Mouse (Mus musculus): ENCODE measurements around the gene 2010111I01Rik.

DNA sequence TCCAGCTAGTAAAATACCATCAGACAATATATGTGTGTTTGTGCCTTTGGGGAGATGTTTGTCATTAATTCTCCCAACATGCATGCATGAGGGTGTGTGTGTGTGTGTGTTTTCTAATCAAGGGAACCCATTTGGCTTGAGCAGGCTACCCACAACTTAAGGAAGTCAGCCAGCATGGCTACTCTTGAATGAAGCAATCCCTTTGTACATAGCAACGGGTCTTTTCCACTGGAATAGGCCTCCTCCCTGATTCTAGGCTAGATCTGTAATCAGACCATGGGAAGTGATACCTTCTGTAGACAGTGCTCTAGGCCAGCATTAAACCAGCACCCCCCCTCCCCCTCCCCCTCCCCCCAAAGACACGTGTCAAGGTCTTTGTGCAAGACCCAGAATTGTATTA, 267.9 kb downstream of the 2010111I01Rik start:
- TF ChIP-seq POLR2A (IDR thresholded peaks at IDR 0.05; ENCODE audit: low read depth, low read length): no peak
- TF ChIP-seq CTCF (conservative IDR thresholded peaks at IDR 0.05; ENCODE audit: insufficient read depth, insufficient read length, low read depth, low read length): no peak

Measured in kidney, adult 2 months (tissue).